Mouse (Mus musculus): ENCODE measurements around the gene Nadk2. TPM values are rescaled to one million over a fixed set of nuclear protein-coding genes. Genes with fewer than 3 reads are reported as not detected.

The Nadk2 gene
- 19.9 to 28.4 TPM (median 22.6 TPM) in 4 replicates for total RNA-seq (2023)

GRCm38 (mm10) chr15:9070912-9071555 is at the start of gene Nadk2:
Gene Nadk2, plus strand, starts transcription at chr15:9071260.

GRCm38 (mm10) chr15:9140252-9140680 is 69.2 kb downstream of the Nadk2 start, which contains the start of gene Lmbrd2:
Gene Lmbrd2, plus strand, starts transcription at chr15:9140550.

GRCm38 (mm10) chr15:9155325-9155724 is 84.3 kb downstream of the Nadk2 start, which contains the start of gene Skp2:
Gene Skp2, minus strand, starts transcription at chr15:9155425.

Other genes starting within 250 kb of the Nadk2 start
- not detected in 4 replicates for gene Ranbp3l, start 103.3 kb upstream of the Nadk2 start, total RNA-seq (2023)
- 11.0 to 15.4 TPM (median 11.9 TPM) in 4 replicates for gene Lmbrd2, start 69.3 kb downstream of the Nadk2 start, total RNA-seq (2023)
- gene Skp2, start 84.2 kb downstream of the Nadk2 start, total RNA-seq (2023) = 2.5 to 3.4 TPM (median 2.7 TPM) in 4 replicates
- gene Ugt3a1, start 205.6 kb downstream of the Nadk2 start, total RNA-seq (2023) = not detected in 4 replicates